In genomic region chr14:60489111-60489510, GRCm38 (mm10) we compare ENCODE assay signal across 11 mouse cellular contexts.
"Had no signal": no experiment of that assay in that cellular context is flagged by ENCODE, and none has a peak within 500 bp of the region (broad histone marks: within the 10 kb centered on the region; RNA-seq: fewer than 3 reads in every experiment).

No protein-coding gene starts in this region.

- H3K4me3 ChIP-seq: intestine, embryonic 15.5 days; limb, embryonic 13.5 days; midbrain, embryonic 12.5 days; myocyte; neural tube, embryonic 15.5 days had no signal

- DNase-seq: left cerebral cortex, postnatal 4 days; lung, adult 18-20 months; right cerebral cortex, adult 18-20 months; right cerebral cortex, postnatal 25 days; thymus, postnatal 4 days had no signal

- H3K27ac ChIP-seq: intestine, embryonic 15.5 days; limb, embryonic 13.5 days; liver, embryonic 14.5 days; midbrain, embryonic 12.5 days; neural tube, embryonic 15.5 days had no signal
